Mouse (Mus musculus) kidney, adult 11 months (tissue): ENCODE results near the gene Ugt1a6b.
"Not testable (repeated sequence)": the region's sequence is repeated elsewhere in the genome, so short reads cannot be mapped to it uniquely, and the experiment has no call there.

ENCODE experiments used
- DNase-seq: peaks from one replicate; pipeline ENCODE4 v3.0.0; 2022

Ugt1a6b gene

GRCm38 (mm10) chr1:88125827-88126360, 22.8 kb downstream of the Ugt1a6b start:
- not testable (repeated sequence) for DNase-seq

GRCm38 (mm10) chr1:88129091-88129490, 26.0 kb downstream of the Ugt1a6b start:
- not testable (repeated sequence) for DNase-seq

- not testable (repeated sequence) for DNase-seq
These were observed 27.2 kb downstream of the Ugt1a6b start for GRCm38 (mm10) chr1:88130223-88130622.

- DNase-seq, result no peak
These were observed 30.9 kb downstream of the Ugt1a6b start for GRCm38 (mm10) chr1:88133908-88134456.

GRCm38 (mm10) chr1:88134457-88135011, 31.5 kb downstream of the Ugt1a6b start, which contains the start of gene Ugt1a6a:
TSS of gene Ugt1a6a (plus strand) at chr1:88134809.
- DNase-seq, result peak; percentile 41

- DNase-seq, result not testable (repeated sequence)
These were observed 32.3 kb downstream of the Ugt1a6b start for GRCm38 (mm10) chr1:88135229-88135904.

- DNase-seq, result no peak
These were observed 33.6 kb downstream of the Ugt1a6b start for GRCm38 (mm10) chr1:88136646-88137045.

- DNase-seq, result no peak
These were observed 34.2 kb downstream of the Ugt1a6b start for GRCm38 (mm10) chr1:88137264-88137663.

- no peak for DNase-seq
These were observed 35.1 kb downstream of the Ugt1a6b start for GRCm38 (mm10) chr1:88138145-88138544.

- DNase-seq, result peak; percentile 65
These were observed 37.4 kb downstream of the Ugt1a6b start for GRCm38 (mm10) chr1:88140492-88140891.

GRCm38 (mm10) chr1:88143966-88144675, 41.1 kb downstream of the Ugt1a6b start:
- DNase-seq, result peak; percentile 50

GRCm38 (mm10) chr1:88145278-88145677, 42.2 kb downstream of the Ugt1a6b start:
- DNase-seq, result not testable (repeated sequence)

- DNase-seq, result not testable (repeated sequence)
These were observed 47.1 kb downstream of the Ugt1a6b start for GRCm38 (mm10) chr1:88150133-88150532.

- no peak for DNase-seq
These were observed 55.4 kb downstream of the Ugt1a6b start for GRCm38 (mm10) chr1:88158430-88158829.

- no peak for DNase-seq
These were observed 62.7 kb downstream of the Ugt1a6b start, which contains the start of gene Ugt1a5 for GRCm38 (mm10) chr1:88165711-88166110. TSS of gene Ugt1a5 (plus strand) at chr1:88166012.

- DNase-seq, result not testable (repeated sequence)
These were observed 69.1 kb downstream of the Ugt1a6b start for GRCm38 (mm10) chr1:88172190-88172589.

GRCm38 (mm10) chr1:88179657-88180056, 76.6 kb downstream of the Ugt1a6b start:
- DNase-seq, result peak; percentile 29

GRCm38 (mm10) chr1:88186325-88186935, 83.4 kb downstream of the Ugt1a6b start:
- DNase-seq, result no peak

- no peak for DNase-seq
These were observed 89.1 kb downstream of the Ugt1a6b start for GRCm38 (mm10) chr1:88192136-88192535.

- DNase-seq, result peak; percentile 86
These were observed 92.6 kb downstream of the Ugt1a6b start for GRCm38 (mm10) chr1:88195687-88196086.

GRCm38 (mm10) chr1:88197443-88197842, 94.4 kb downstream of the Ugt1a6b start:
- DNase-seq, result no peak

- DNase-seq, result no peak
These were observed 96.9 kb downstream of the Ugt1a6b start for GRCm38 (mm10) chr1:88199996-88200395.

- DNase-seq, result peak; percentile 79
These were observed 97.4 kb downstream of the Ugt1a6b start, which contains the start of gene Ugt1a2 for GRCm38 (mm10) chr1:88200456-88200855. TSS of gene Ugt1a2 (plus strand) at chr1:88200601.
